Mouse (Mus musculus): ENCODE measurements at regions not wholly inside any gene's neighbourhood (a gene's known extent, or its start where the extent isn't known, plus 50 kb on each side); places are given as distances from the start of the nearest gene placed in this dataset.

DNA sequence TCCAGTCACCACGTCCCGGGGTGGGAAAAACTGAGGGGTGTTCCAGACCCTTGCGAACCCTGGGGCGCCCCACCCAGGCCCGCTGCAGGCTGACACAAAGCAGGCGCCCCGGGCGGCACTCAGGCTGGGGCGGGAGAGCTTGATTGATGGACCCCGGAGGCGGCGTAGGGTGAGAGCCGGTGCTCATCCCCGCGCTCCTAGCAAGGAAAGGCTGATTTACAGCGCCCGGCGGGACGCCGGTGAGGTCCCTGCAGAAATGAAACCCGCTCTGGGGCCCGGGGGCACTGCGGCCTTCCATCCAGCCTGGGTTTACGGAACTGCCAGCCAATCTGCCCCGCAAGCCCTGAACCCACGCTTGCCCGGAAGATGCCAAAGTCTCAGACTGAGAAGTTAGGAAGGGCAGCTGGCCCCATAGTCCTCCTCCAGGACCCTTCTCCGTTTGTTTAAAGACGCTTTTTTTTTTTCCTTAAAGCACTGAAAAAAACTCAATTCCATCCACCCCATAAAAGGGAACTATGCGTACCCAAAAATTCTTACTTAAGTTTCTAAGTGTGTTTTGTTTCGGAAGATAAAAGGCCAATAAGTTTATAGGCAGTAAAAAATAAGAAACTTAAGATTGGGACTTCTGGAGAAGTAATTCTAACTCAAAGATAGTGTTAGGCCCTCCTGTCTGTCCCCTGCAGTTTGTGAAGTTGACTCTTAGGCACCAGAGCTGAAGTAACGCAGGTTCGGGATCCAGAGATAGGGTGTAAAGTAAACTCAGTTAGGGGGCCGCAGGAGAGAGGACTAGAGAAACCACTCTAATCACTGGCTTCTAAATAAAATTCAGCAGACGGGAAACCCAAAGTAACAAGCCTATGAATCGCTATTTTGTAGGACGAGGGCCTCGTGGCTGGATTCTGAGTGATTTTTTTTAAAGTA, 263.4 kb upstream of the Nfe2l3 start:
- Histone ChIP-seq H3K27ac (peak overlapping the region; percentile 92), H3K9me3 (no peaks in the 10 kb centered on the region), H3K4me3 (peak overlapping the region; percentile 41), H3K36me3 (no peaks in the 10 kb centered on the region), H3K4me1 (peaks cover 49% of the 10 kb centered on the region), H3K9ac (peak overlapping the region; percentile 75), H3K4me2 (replicated peaks) (peak overlapping the region; percentile 75), H3K27me3 (0 out of 2 replicates have a peak, but pooled peaks cover 9% of the 10 kb centered on the region)
- WGBS = 5% methylated on average over 38 of the region's 38 CpGs
- no peak for ATAC-seq (ENCODE audit: low FRiP score, low read depth)

- H3K9ac ChIP-seq = peak overlapping the region; percentile 75
- peaks cover 56% of the 10 kb centered on the region for H3K4me1 ChIP-seq
- 2% methylated on average over 22 of the region's 22 CpGs for WGBS
Measured at GRCm38 (mm10) chr6:51169971-51170411, 262.5 kb upstream of the Nfe2l3 start.

GRCm38 (mm10) chr6:51170414-51170813, 262.1 kb upstream of the Nfe2l3 start:
- Histone ChIP-seq H3K9me3 (no peaks in the 10 kb centered on the region), H3K4me2 (replicated peaks) (peak overlapping the region; percentile 75), H3K36me3 (no peaks in the 10 kb centered on the region), H3K4me1 (peaks cover 55% of the 10 kb centered on the region), H3K9ac (peak overlapping the region; percentile 75), H3K27me3 (0 out of 2 replicates have a peak, but pooled peaks cover 5% of the 10 kb centered on the region), H3K27ac (peak overlapping the region; percentile 92), H3K4me3 (peak overlapping the region; percentile 35)
- no peak for ATAC-seq (ENCODE audit: low FRiP score, low read depth)
- 0% methylated on average over 11 of the region's 11 CpGs for WGBS

More at GRCm38 (mm10) chr6:51169971-51170411, 262.5 kb upstream of the Nfe2l3 start:
- Histone ChIP-seq H3K4me2 (replicated peaks) (peak overlapping the region; percentile 75), H3K4me3 (peak overlapping the region; percentile 35), H3K27ac (peak overlapping the region; percentile 92), H3K27me3 (0 out of 2 replicates have a peak, but pooled peaks cover 6% of the 10 kb centered on the region), H3K9me3 (no peaks in the 10 kb centered on the region), H3K36me3 (no peaks in the 10 kb centered on the region)
- ATAC-seq (ENCODE audit: low FRiP score, low read depth) = no peak

DNA sequence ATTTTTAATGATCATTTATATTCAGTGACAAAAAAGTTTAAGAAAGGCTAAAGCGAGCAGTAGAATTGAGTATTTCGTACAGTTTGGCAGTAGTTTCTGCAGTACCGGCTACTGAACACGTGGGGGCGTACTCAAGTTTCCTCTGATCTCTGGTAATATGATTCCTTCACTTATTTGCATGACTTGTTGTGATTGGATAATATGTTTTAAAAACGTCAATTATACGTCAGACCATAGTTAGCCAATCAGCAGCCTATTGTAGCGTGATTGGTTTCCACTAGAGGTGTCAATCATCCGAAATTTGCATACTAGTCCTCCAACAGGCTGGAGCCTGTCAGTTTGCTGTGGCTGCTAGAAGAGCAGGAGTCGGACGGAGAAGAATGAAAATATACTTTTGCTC, 261.6 kb upstream of the Nfe2l3 start:
- Histone ChIP-seq H3K4me2 (replicated peaks) (peak overlapping the region; percentile 75), H3K27ac (no peak overlapping the region), H3K9me3 (no peaks in the 10 kb centered on the region), H3K9ac (no peak overlapping the region), H3K27me3 (0 out of 2 replicates have a peak, but pooled peaks cover under 1% of the 10 kb centered on the region), H3K4me1 (peaks cover 50% of the 10 kb centered on the region), H3K36me3 (no peaks in the 10 kb centered on the region), H3K4me3 (no peak overlapping the region)
- peak; percentile 76 for ATAC-seq (ENCODE audit: low FRiP score, low read depth)
- WGBS = 0% methylated on average over 11 of the region's 11 CpGs

GRCm38 (mm10) chr6:51171761-51172160, 260.7 kb upstream of the Nfe2l3 start:
- Histone ChIP-seq H3K36me3 (no peaks in the 10 kb centered on the region), H3K4me3 (peak overlapping the region; percentile 43), H3K27me3 (no peaks in the 10 kb centered on the region), H3K4me1 (peaks cover 47% of the 10 kb centered on the region), H3K9me3 (no peaks in the 10 kb centered on the region), H3K27ac (peak overlapping the region; percentile 92), H3K4me2 (replicated peaks) (peak overlapping the region; percentile 83), H3K9ac (peak overlapping the region; percentile 68)
- under 1% methylated on average over 22 of the region's 22 CpGs for WGBS
- no peak for ATAC-seq (ENCODE audit: low FRiP score, low read depth)

DNA sequence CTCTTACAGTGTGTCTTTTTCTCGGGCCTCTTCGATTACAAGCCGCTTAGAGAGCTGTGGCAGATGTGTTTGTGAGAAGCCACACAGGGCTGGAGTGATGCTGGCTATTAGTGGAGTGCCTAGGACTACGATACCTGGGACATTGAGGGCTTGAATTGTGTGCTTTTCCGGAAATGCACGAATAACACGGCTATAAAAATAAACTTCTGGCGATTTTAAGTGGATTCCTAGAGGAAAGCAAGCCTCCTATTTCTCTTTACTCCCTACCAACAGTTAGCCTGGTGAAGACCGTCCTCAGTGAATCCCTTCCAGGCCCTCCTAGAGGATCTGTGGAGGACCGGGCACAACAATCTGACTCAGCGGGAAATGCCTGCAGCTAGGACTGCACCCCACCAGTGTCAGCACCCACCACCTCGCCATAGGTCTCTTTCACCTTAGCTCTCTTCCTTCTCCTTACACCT, 260.1 kb upstream of the Nfe2l3 start:
- peak; percentile 42; the same call in 1 of the 2 replicates for ATAC-seq (ENCODE audit: low FRiP score, low read depth)
- Histone ChIP-seq H3K9ac (peak overlapping the region; percentile 68), H3K4me3 (peak overlapping the region; percentile 43)

GRCm38 (mm10) chr6:51172856-51173619, 259.4 kb upstream of the Nfe2l3 start:
- peak overlapping the region; percentile 43 for H3K4me3 ChIP-seq
- peak overlapping the region; percentile 68 for H3K9ac ChIP-seq
- H3K4me1 ChIP-seq = peaks cover 50% of the 10 kb centered on the region
- no peaks in the 10 kb centered on the region for H3K9me3 ChIP-seq
- peak overlapping the region; percentile 95 for H3K27ac ChIP-seq
- H3K4me2 ChIP-seq (replicated peaks) = peak overlapping the region; percentile 83
- WGBS = under 1% methylated on average over 25 of the region's 25 CpGs
- no peaks in the 10 kb centered on the region for H3K36me3 ChIP-seq
- H3K27me3 ChIP-seq = peaks cover 4% of the 10 kb centered on the region; the same call in 1 of the 2 replicates
- peak; percentile 92 for ATAC-seq (ENCODE audit: low FRiP score, low read depth)

More for the DNA sequence above, 260.1 kb upstream of the Nfe2l3 start:
- Histone ChIP-seq H3K27ac (peak overlapping the region; percentile 92), H3K4me2 (replicated peaks) (peak overlapping the region; percentile 83), H3K27me3 (peaks cover 4% of the 10 kb centered on the region; the same call in 1 of the 2 replicates), H3K4me1 (peaks cover 50% of the 10 kb centered on the region), H3K36me3 (no peaks in the 10 kb centered on the region), H3K9me3 (no peaks in the 10 kb centered on the region)
- 2% methylated on average over 12 of the region's 12 CpGs for WGBS

GRCm38 (mm10) chr6:51173620-51174442, 258.6 kb upstream of the Nfe2l3 start:
- H3K4me1 ChIP-seq = peaks cover 45% of the 10 kb centered on the region
- peak overlapping the region; percentile 67 for H3K9ac ChIP-seq
- H3K27ac ChIP-seq = peak overlapping the region; percentile 95
- H3K4me2 ChIP-seq (replicated peaks) = peak overlapping the region; percentile 83
- no peaks in the 10 kb centered on the region for H3K9me3 ChIP-seq
- H3K36me3 ChIP-seq = no peaks in the 10 kb centered on the region
- H3K4me3 ChIP-seq = peak overlapping the region; percentile 43
- WGBS = 3% methylated on average over 28 of the region's 28 CpGs
- peaks cover 4% of the 10 kb centered on the region; the same call in 1 of the 2 replicates for H3K27me3 ChIP-seq
- ATAC-seq (ENCODE audit: low FRiP score, low read depth) = no peak

DNA sequence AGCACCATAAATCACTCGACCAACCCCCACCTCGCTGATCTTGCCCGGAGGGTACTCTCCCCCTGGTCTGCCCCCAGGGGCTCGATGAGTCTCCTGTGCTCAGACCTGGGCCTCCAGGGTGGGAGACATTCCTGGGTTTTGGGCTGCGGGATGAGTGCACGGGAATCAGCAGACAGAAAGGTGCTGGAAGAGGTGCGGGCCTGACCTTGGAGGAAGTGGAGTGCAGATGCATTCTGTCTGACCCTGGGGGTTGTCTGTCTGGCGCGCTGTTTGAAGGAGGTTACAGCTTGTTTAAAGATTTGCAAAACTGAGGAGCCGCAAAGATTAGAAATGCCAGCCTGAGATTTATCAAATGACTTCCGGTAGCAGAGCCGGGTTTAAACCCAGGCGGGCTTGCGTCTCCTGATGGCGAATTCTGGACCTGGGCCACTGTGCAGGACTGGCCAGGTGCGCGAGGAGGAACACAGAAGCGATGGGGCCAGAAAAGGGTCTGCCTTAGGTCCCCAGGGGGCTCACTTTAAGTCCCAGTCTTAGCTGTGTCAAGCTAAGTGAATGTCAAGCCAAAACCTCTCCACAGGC, 257.9 kb upstream of the Nfe2l3 start:
- WGBS = 3% methylated on average over 18 of the region's 18 CpGs
- Histone ChIP-seq H3K27me3 (peaks cover 4% of the 10 kb centered on the region; the same call in 1 of the 2 replicates), H3K9me3 (no peaks in the 10 kb centered on the region), H3K9ac (peak overlapping the region; percentile 67), H3K36me3 (no peaks in the 10 kb centered on the region), H3K4me2 (replicated peaks) (peak overlapping the region; percentile 83), H3K4me3 (peak overlapping the region; percentile 43), H3K27ac (peak overlapping the region; percentile 95), H3K4me1 (peaks cover 39% of the 10 kb centered on the region)
- no peak for ATAC-seq (ENCODE audit: low FRiP score, low read depth)

DNA sequence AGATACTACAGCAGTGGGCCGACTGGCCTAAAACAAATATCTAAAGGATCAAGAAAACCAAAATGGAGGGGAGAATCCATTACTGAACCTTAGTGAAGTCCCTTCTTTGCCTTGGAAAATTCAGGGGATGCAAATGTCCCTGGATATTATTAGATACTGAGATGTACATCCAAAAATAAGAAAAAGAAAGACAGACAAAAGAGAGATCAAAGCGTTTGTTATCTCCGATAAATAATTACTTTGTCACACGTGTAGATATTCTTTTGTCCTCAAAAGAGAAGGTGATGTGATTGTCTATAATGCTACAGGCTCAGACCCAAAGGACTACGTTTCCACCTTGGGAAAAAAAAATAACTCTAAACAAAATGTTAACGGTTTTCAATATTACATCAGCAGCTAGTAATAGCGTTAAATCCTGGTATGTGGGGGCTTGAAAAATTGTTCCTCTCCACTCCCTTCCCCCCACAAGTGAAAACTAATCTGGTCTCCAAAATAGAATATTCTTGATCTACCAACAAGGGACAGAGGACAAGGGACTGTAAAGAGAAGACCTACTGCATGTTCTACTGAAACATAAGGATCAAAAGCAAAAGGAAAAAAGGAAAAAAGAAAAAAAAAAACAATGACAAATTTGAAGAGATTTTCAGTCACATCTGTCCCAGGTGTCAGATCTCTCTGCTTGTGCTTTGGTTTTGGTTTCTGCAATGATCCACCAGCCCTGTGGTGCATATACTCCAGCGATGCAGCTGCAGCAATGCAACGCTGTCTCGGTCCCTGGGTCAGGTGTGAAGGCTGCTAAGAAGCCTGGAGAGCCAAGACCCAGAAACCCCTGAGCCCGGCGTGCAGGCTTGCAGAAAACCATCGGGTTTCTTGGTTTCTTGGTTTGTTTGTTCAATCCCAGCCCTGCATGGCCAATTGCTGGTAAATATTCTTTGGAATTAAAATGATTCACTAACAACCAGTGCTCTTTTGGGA, 256.6 kb upstream of the Nfe2l3 start:
- Histone ChIP-seq H3K36me3 (no peaks in the 10 kb centered on the region), H3K27ac (no peak overlapping the region), H3K4me3 (no peak overlapping the region), H3K4me2 (replicated peaks) (no peak overlapping the region), H3K4me1 (peaks cover 38% of the 10 kb centered on the region), H3K27me3 (peaks cover 4% of the 10 kb centered on the region; the same call in 1 of the 2 replicates), H3K9me3 (no peaks in the 10 kb centered on the region), H3K9ac (no peak overlapping the region)
- ATAC-seq (ENCODE audit: low FRiP score, low read depth) = no peak
- WGBS = 24% methylated on average over 13 of the region's 13 CpGs
